Mouse (Mus musculus) small intestine, adult 2 months (tissue): ENCODE measurements around the gene Zfp931.

Experiments used
- CTCF ChIP-seq: fragments of 200-500 bp; IDR thresholded peaks from 2 replicates; pipeline ENCODE4 v1.5.1; 2012; ENCODE audit warnings: low read depth, mild to moderate bottlenecking, control low read depth, inconsistent platforms, low read length, moderate library complexity, mixed read lengths; ENCODE audit not compliant: insufficient replicate concordance, insufficient read length; ENCODE audit errors: extremely low read depth
- POLR2A ChIP-seq: fragments of 200-500 bp; IDR thresholded peaks from 2 replicates; pipeline ENCODE4 v1.6.1; 2012; ENCODE audit warnings: low read depth, mild to moderate bottlenecking, control low read depth, inconsistent platforms, low read length, moderate library complexity

- TF ChIP-seq CTCF (no peak), POLR2A (no peak)
Observed at GRCm38 (mm10) chr2:178119561-178120355, 41.5 kb upstream of the Zfp931 start.
